ENCODE assay signal across 8 mouse cellular contexts in genomic region chr10:7792751-7793385, GRCm38 (mm10). TPM values are rescaled to one million over a fixed set of nuclear protein-coding genes. Genes with fewer than 3 reads are reported as not detected.
DNase-seq lines count a peak whose midpoint lies in the region; ATAC-seq lines count a peak whose summit lies in the region.

Gene Ginm1, minus strand, starts transcription at chr10:7792824.
Gene Ppil4, plus strand, starts transcription at chr10:7792891.

- DNase-seq in ZHBTc4 (ENCODE audit: low read depth, low spot score): peak; percentile 97
- peak; percentile 69 to 85 for DNase-seq in gastrocnemius, adult 8-10 months (ENCODE audit: low spot score in 2 of 2)
- DNase-seq in induced T-regulatory cell, adult 2 months (ENCODE audit: low read depth): peak; percentile 97
- peak; percentile 70 to 85 for DNase-seq in left cerebral cortex, adult 9 months (ENCODE audit: low spot score in 2 of 2)
- peak; percentile 91 for DNase-seq in right cerebral cortex, postnatal 14 days
- DNase-seq in urinary bladder, postnatal 36 days (ENCODE audit: low spot score in 2 of 2): peak; percentile 84 to 87

- ATAC-seq in common myeloid progenitor, adult 5-6 weeks (replicated peaks; ENCODE audit: low read depth, poor library complexity, severe bottlenecking): peak; percentile 95
- peak; percentile 99 for ATAC-seq in megakaryocyte progenitor cell, adult 5-6 weeks (replicated peaks; ENCODE audit: poor library complexity)

RNA-seq across cellular contexts. Expression of gene Ginm1, which starts in this region (rescaled TPM):
- total RNA-seq in common myeloid progenitor, adult 5-6 weeks (2017): 51.2 and 67.1 TPM in 2 replicates
- total RNA-seq in gastrocnemius, adult 8-10 months (2022): 100 to 1,000 TPM; 102 to 111 (median 105) TPM
- 34.2 and 39.8 TPM in 2 replicates for total RNA-seq in megakaryocyte progenitor cell, adult 5-6 weeks (2015)
- total RNA-seq in megakaryocyte progenitor cell, adult 5-6 weeks (2017): 35.7 and 48.8 TPM in 2 replicates

RNA-seq across cellular contexts. Expression of gene Ppil4, which starts in this region (rescaled TPM):
- 91.6 and 100 TPM in 2 replicates for total RNA-seq in common myeloid progenitor, adult 5-6 weeks (2017)
- total RNA-seq in gastrocnemius, adult 8-10 months (2022): 10 to 100 TPM in 2 of 4 experiments, 1 to 10 TPM in 2; 7.9 to 10.6 (median 9.8) TPM
- total RNA-seq in megakaryocyte progenitor cell, adult 5-6 weeks (2015): 43.2 and 44.3 TPM in 2 replicates
- 72.9 and 87.3 TPM in 2 replicates for total RNA-seq in megakaryocyte progenitor cell, adult 5-6 weeks (2017)

Comparison
In these comparisons a context has a peak if more than half of its experiments do, and no peak if none do; other contexts are left out.
1. Peak in every context shown above with its lines: DNase-seq and ATAC-seq.